Mouse (Mus musculus): ENCODE data around the gene Vps13d. TPM values are rescaled to one million over a fixed set of nuclear protein-coding genes. Genes with fewer than 3 reads are reported as not detected.
A peak's percentile ranks its signal among the peaks of the same experiment; 100 is the strongest.
"Not testable (repeated sequence)": the region's sequence is repeated elsewhere in the genome, so short reads cannot be mapped to it uniquely, and the experiment has no call there.

The Vps13d gene
- polyA plus RNA-seq, 1 experiment from 2014 or later: 8.8 TPM

GRCm38 (mm10) chr4:145187619-145188018, 7.2 kb downstream of the Vps13d start:
- Histone ChIP-seq H3K9ac (no peak overlapping the region), H3K27me3 (replicated peaks) (no peaks in the 10 kb centered on the region), H3K27ac (no peak overlapping the region), H3K4me3 (replicated peaks) (no peak overlapping the region), H3K9me3 (no peaks in the 10 kb centered on the region), H3K4me2 (no peak overlapping the region), H3K4me1 (no peaks in the 10 kb centered on the region), H3K36me3 (peaks cover 23% of the 10 kb centered on the region)
- ATAC-seq (ENCODE audit: insufficient read depth, low FRiP score, low read depth): no peak
- WGBS: 74% methylated on average over 2 of the region's 2 CpGs

DNA sequence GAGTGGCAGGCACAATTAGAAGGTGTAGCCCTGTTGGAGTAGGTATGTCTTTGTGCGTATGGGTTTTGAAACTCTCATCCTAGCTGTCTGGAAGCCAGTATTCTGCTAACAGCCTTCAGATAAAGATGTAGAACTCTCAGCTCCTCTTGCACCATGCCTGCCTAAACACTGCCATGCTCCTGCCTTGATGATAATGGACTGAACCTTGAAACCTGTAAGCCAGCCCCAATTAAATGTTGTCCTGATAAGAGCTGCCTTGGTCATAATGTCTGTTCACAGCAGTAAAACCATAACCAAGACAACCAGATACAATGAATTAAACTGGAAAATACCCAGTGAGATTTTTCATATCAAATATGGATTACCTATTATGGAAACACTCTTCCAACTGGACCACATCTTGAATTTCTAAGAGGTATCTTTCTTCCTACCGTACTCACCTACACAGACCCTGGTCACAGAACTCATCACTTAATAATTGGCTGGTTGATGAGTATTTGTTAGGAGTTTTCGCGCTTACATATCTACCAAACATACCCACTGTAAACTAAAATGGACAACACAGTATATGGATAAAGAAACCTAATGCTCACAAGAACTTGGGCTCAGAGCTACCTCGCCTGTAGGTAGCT, 15.8 kb downstream of the Vps13d start:
- H3K9ac ChIP-seq: no peak overlapping the region
- no peak for ATAC-seq (ENCODE audit: insufficient read depth, low FRiP score, low read depth)
- no peaks in the 10 kb centered on the region for H3K4me1 ChIP-seq
- H3K36me3 ChIP-seq: peaks cover 27% of the 10 kb centered on the region
- H3K27ac ChIP-seq: no peak overlapping the region
- no peak overlapping the region for H3K4me2 ChIP-seq
- H3K27me3 ChIP-seq (replicated peaks): no peaks in the 10 kb centered on the region
- whole genome bisulfite sequencing: 93% methylated on average over 5 of the region's 5 CpGs
- no peak overlapping the region for H3K4me3 ChIP-seq (replicated peaks)
- H3K9me3 ChIP-seq: no peaks in the 10 kb centered on the region

DNA sequence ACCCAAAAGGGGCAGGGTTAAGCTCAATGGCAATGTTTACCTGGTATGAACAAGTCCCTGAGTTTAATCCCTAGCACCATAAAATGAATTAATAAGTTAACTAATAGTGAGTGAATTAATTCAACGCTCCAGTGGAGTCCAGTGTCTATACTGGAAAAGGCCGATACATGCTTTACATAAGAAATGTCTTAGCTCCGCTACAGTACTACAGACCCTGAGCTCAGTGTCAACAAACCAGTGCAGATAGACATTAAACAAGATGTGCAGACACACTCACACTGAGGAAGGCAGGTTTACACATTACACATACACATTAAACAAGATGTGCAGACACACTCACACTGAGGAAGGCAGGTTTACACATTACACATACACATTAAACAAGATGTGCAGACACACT, 29.3 kb downstream of the Vps13d start:
- H3K4me2 ChIP-seq; H3K9ac ChIP-seq; H3K4me3 ChIP-seq (replicated peaks); H3K27me3 ChIP-seq (replicated peaks); ATAC-seq (ENCODE audit: insufficient read depth, low FRiP score, low read depth); H3K9me3 ChIP-seq; H3K4me1 ChIP-seq; H3K27ac ChIP-seq: not testable (repeated sequence)
- WGBS: 83% methylated on average over 3 of the region's 3 CpGs
- H3K36me3 ChIP-seq: peaks cover 35% of the 10 kb centered on the region

GRCm38 (mm10) chr4:145164111-145164510, 30.7 kb downstream of the Vps13d start:
- no peak for ATAC-seq (ENCODE audit: insufficient read depth, low FRiP score, low read depth)
- Histone ChIP-seq H3K27me3 (replicated peaks) (no peaks in the 10 kb centered on the region), H3K4me2 (no peak overlapping the region), H3K9ac (no peak overlapping the region), H3K9me3 (no peaks in the 10 kb centered on the region), H3K4me3 (replicated peaks) (no peak overlapping the region), H3K36me3 (peaks cover 35% of the 10 kb centered on the region), H3K27ac (no peak overlapping the region), H3K4me1 (no peaks in the 10 kb centered on the region)
- WGBS: 96% methylated on average over 4 of the region's 4 CpGs

DNA sequence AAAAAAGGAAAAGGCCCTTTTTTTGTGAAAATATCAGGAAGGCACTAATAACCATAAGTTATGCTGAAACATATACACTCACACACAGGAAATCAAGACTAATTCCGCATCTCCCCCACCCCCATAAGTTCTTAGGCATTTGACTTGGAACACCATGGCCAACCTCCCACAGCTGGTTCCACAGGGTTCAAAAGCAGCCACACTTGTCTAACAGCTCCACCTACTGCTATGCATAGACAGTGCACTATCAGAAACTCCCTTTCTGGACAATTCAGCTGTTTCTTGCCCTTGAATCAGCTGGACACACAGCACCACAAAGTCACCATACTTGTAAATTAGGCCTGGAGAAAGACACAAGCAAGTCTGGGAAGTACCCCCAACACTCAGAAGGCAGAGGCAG, 33.6 kb downstream of the Vps13d start:
- WGBS: 50% methylated on average over 1 of the region's 1 CpGs
- H3K4me2 ChIP-seq: no peak overlapping the region
- H3K9ac ChIP-seq: no peak overlapping the region
- peaks cover 31% of the 10 kb centered on the region for H3K36me3 ChIP-seq
- no peaks in the 10 kb centered on the region for H3K27me3 ChIP-seq (replicated peaks)
- H3K27ac ChIP-seq: no peak overlapping the region
- no peaks in the 10 kb centered on the region for H3K9me3 ChIP-seq
- H3K4me1 ChIP-seq: no peaks in the 10 kb centered on the region
- no peak overlapping the region for H3K4me3 ChIP-seq (replicated peaks)
- ATAC-seq (ENCODE audit: insufficient read depth, low FRiP score, low read depth): 0 out of 2 replicates have a peak, but pooled peaks have one; percentile 47

DNA sequence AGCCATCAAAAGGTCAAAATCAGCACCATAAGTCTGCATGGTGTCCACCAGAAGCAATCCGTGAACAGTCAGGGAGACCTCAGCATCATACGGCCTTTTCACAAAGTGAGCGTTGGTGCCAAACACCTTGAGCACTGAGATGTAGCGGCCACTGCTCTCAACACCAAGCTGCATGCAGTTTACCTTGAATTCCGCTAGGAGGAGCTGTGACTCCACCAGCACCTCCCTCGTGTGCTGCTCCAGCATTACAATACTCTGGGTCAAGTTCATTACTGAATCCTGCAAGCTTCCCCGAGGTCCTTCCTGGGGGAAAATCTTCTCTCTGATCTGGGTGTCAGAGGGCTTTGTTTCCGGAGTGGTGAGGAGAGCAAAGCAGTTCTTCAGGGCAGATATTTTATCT, 38.8 kb downstream of the Vps13d start:
- 48% methylated on average over 8 of the region's 8 CpGs for WGBS
- Histone ChIP-seq H3K4me3 (replicated peaks) (no peak overlapping the region), H3K9me3 (no peaks in the 10 kb centered on the region), H3K4me2 (no peak overlapping the region), H3K36me3 (peaks cover 48% of the 10 kb centered on the region), H3K27ac (no peak overlapping the region), H3K4me1 (no peaks in the 10 kb centered on the region), H3K9ac (no peak overlapping the region), H3K27me3 (replicated peaks) (no peaks in the 10 kb centered on the region)
- no peak for ATAC-seq (ENCODE audit: insufficient read depth, low FRiP score, low read depth)

DNA sequence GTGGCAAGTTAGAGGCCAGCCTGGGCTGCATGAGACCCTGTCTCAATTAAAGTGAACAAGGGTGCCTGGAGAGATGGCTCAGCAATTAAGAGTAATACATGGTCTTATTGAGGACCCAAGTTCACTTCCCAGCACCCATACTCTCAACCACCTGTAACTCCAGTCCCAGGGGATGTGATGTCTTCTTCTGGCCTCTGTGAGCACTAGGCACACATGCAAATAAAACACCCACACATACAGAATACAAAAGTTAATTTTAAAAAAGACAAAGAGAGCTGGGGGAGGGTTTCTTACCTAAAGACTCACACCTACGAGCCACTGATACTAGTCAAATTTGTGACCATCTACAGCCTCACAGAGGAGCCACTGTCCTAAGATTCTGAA, 43.7 kb downstream of the Vps13d start:
- peaks cover 42% of the 10 kb centered on the region for H3K36me3 ChIP-seq
- 93% methylated on average over 1 of the region's 1 CpGs for WGBS
- no peak for ATAC-seq (ENCODE audit: insufficient read depth, low FRiP score, low read depth)

DNA sequence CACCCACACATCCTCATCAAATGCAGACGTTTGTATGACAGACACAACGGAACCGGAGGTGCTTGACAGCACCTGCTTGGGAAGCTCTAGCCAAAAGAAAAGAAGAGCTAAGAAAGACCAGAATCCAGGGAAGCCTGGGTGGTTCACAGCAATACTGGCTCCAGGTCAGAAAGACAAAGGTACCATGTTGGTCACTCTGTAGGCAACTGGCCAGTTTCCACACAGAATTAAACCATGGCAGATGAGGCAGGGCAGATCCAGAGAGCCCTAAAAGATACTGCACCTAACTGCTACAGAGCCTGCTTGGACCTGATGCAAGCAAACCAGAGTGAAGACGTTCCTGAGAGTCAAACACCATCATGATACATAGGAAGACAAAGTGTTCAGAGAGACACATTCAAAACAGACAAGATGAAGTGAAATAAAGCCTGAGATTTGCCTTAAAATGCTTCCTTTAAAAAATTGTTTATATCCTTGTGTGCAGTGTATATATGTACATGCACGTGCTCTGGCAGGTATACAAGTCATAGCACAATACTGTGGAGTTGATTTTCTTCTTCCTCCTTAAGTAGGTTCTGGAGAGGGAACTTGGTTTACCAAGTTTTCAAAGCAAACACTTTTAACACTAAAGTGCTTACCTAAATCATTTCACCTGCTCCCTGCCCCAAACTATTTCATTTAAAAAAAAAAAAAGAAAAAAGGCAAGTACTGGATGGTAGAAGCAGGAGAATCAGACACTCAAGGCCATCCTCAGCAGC, 44.3 kb downstream of the Vps13d start:
- no peak overlapping the region for H3K4me3 ChIP-seq (replicated peaks)
- ATAC-seq (ENCODE audit: insufficient read depth, low FRiP score, low read depth): no peak
- peaks cover 36% of the 10 kb centered on the region for H3K36me3 ChIP-seq

More for the DNA sequence above, 43.7 kb downstream of the Vps13d start:
- Histone ChIP-seq H3K9ac (no peak overlapping the region), H3K4me1 (no peaks in the 10 kb centered on the region), H3K4me3 (replicated peaks) (no peak overlapping the region), H3K9me3 (no peaks in the 10 kb centered on the region), H3K27me3 (replicated peaks) (no peaks in the 10 kb centered on the region), H3K27ac (no peak overlapping the region), H3K4me2 (no peak overlapping the region)

DNA sequence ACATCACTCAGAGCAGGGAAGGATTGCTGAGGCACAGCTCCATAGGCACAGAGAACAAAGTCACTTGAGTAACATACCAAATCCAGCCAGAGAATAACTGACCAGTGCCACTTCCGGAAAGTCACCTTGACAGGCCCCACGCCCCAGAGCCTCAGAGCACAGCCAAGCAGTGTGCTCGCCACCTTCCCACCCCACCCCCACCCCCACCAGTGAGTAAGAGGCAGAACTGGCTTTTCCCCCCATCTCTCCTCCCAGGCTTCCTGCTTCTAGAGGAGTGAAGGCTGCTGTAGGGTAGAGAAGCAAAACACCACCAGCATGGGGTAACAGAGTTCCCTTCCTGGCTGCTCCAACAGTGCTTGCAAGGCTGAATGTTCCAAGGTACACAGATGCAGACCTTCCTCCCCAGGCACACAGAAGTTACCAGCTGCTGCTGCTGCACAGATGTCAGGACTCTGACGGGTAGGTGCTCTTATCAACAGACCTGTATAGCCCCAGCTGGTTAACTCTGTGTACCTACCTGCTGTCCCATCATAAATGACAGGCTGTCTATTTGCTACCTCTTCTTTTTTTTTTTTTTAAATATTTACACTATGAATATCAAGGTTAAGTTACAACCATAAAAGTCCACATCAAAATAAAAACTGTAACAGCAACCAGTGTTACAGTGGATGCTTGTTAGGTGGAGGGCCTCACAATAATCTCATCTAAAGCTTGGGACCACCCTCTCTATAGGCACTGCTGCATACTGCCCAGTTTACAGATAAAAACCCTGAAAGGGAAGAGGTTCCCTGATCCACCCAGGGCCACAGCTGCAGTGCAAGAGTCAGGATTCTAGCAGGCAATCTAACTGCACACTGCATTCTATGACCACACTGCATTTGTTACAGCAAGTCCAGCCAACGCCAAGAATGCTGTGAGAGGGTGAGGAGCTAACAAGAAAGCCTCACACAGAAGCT, 47.5 kb downstream of the Vps13d start:
- Histone ChIP-seq H3K9me3 (no peaks in the 10 kb centered on the region), H3K9ac (no peak overlapping the region), H3K27me3 (replicated peaks) (no peaks in the 10 kb centered on the region), H3K4me3 (replicated peaks) (no peak overlapping the region), H3K4me2 (no peak overlapping the region), H3K36me3 (peaks cover 34% of the 10 kb centered on the region), H3K27ac (no peak overlapping the region), H3K4me1 (no peaks in the 10 kb centered on the region)
- ATAC-seq (ENCODE audit: insufficient read depth, low FRiP score, low read depth): peak; percentile 65
- 53% methylated on average over 5 of the region's 5 CpGs for WGBS

More for the DNA sequence above, 44.3 kb downstream of the Vps13d start:
- H3K27me3 ChIP-seq (replicated peaks): no peaks in the 10 kb centered on the region
- H3K9me3 ChIP-seq: no peaks in the 10 kb centered on the region
- no peaks in the 10 kb centered on the region for H3K4me1 ChIP-seq
- no peak overlapping the region for H3K4me2 ChIP-seq
- H3K27ac ChIP-seq: no peak overlapping the region
- no peak overlapping the region for H3K9ac ChIP-seq
- WGBS: 74% methylated on average over 5 of the region's 5 CpGs

DNA sequence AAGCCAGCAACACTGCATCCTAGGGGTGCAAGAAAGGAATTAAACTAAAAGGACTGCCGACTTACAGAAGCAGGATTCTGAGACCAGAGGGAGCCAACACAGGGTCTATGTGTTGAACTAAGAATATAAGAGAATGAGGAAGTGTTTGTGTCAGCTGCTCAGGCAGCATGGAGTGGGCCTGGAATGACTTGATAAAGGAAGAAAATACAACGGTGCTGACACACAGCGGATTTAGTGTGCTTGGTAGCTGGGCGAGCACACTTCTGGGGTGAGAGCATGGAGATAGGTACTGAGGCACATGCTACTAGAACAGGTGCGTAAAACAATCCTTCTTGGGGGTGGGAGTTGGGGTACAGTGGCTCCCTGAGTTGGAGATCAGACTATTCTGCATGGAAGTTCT, 51.3 kb downstream of the Vps13d start:
- H3K27me3 ChIP-seq (replicated peaks): no peaks in the 10 kb centered on the region
- H3K4me3 ChIP-seq (replicated peaks): no peak overlapping the region
- 78% methylated on average over 5 of the region's 5 CpGs for WGBS
- no peaks in the 10 kb centered on the region for H3K9me3 ChIP-seq
- no peak for ATAC-seq (ENCODE audit: insufficient read depth, low FRiP score, low read depth)
- no peak overlapping the region for H3K27ac ChIP-seq
- no peak overlapping the region for H3K9ac ChIP-seq
- H3K36me3 ChIP-seq: peaks cover 41% of the 10 kb centered on the region
- no peaks in the 10 kb centered on the region for H3K4me1 ChIP-seq
- no peak overlapping the region for H3K4me2 ChIP-seq

GRCm38 (mm10) chr4:145136705-145137104, 58.1 kb downstream of the Vps13d start:
- H3K27me3 ChIP-seq (replicated peaks): no peaks in the 10 kb centered on the region
- peaks cover 43% of the 10 kb centered on the region for H3K36me3 ChIP-seq
- no peak overlapping the region for H3K9ac ChIP-seq
- ATAC-seq (ENCODE audit: insufficient read depth, low FRiP score, low read depth): no peak
- no peaks in the 10 kb centered on the region; the same call in 1 of the 2 replicates for H3K4me1 ChIP-seq
- H3K9me3 ChIP-seq: no peaks in the 10 kb centered on the region
- no peak overlapping the region for H3K27ac ChIP-seq
- H3K4me3 ChIP-seq (replicated peaks): no peak overlapping the region
- 89% methylated on average over 1 of the region's 1 CpGs for WGBS
- no peak overlapping the region for H3K4me2 ChIP-seq

Data from stomach, embryonic 15.5 days (tissue).